Mouse (Mus musculus): ENCODE measurements around the gene Cd164l2.

- no peak for TF ChIP-seq HCFC1 (IDR thresholded peaks at IDR 0.05; ENCODE audit: borderline replicate concordance, insufficient read depth, low read length)
- no peak for TF ChIP-seq MAFK (IDR thresholded peaks at IDR 0.05; ENCODE audit: insufficient read depth, low read depth, low read length)
These were observed 22.8 kb downstream of the Cd164l2 start for GRCm38 (mm10) chr4:133234771-133235170.
